Mouse (Mus musculus) ES-E14 (cell line): ENCODE data around the gene Zdhhc7. TPM values are rescaled to one million over a fixed set of nuclear protein-coding genes. Genes with fewer than 3 reads are reported as not detected.

Experiments
- DNase-seq: peaks from one replicate; pipeline ENCODE4 v3.0.0-alpha.2; 2013; ENCODE audit warnings: low read depth, low spot score
- H3K27ac ChIP-seq: 2 replicates; pipeline ENCODE4 v1.5.1; 2012; ENCODE audit warnings: low read depth, mild to moderate bottlenecking, low read length, moderate library complexity, mixed read lengths; ENCODE audit not compliant: poor library complexity, insufficient read depth, severe bottlenecking
- H3K36me3 ChIP-seq: 2 replicates; pipeline ENCODE4 v1.6.1; 2012; ENCODE audit warnings: mild to moderate bottlenecking, low read length, moderate library complexity, mixed read lengths; ENCODE audit not compliant: control insufficient read depth, poor library complexity, insufficient read depth, severe bottlenecking
- H3K4me1 ChIP-seq, 2 experiments: fragments of 150-350 bp in 1 of 2; sonication (generic) in 1 of 2; 2 replicates each; pipeline ENCODE4 v1.6.1; 2012; ENCODE audit warnings: low read length in 2 of 2, mild to moderate bottlenecking in 1 of 2, mixed read lengths in 1 of 2; ENCODE audit not compliant: control insufficient read depth in 2 of 2, insufficient read depth in 2 of 2, poor library complexity in 1 of 2
- H3K4me3 ChIP-seq, 2 experiments: fragments of 150-350 bp in 1 of 2; sonication (generic) in 1 of 2; 2 replicates each; pipeline ENCODE4 v1.5.1; 2012; ENCODE audit warnings: low read length in 2 of 2, low read depth in 1 of 2, mild to moderate bottlenecking in 1 of 2, mixed read lengths in 1 of 2; ENCODE audit not compliant: insufficient read depth in 1 of 2, poor library complexity in 1 of 2, severe bottlenecking in 1 of 2
- H3K9ac ChIP-seq: 2 replicates; pipeline ENCODE4 v1.6.1; 2012; ENCODE audit warnings: low read depth, mild to moderate bottlenecking, low read length, mixed read lengths; ENCODE audit not compliant: poor library complexity, insufficient read depth, severe bottlenecking
- H3K9me3 ChIP-seq: fragments of 150-350 bp; sonication (generic); 2 replicates; pipeline ENCODE4 v1.6.1; 2012; ENCODE audit warnings: low read depth, mild to moderate bottlenecking, low read length; ENCODE audit not compliant: control insufficient read depth, insufficient read depth
- CHD2 ChIP-seq: IDR thresholded peaks from 2 replicates; pipeline ENCODE4 v1.6.1; 2014; ENCODE audit warnings: mild to moderate bottlenecking, low read depth, low read length, inconsistent platforms
- HCFC1 ChIP-seq: IDR thresholded peaks from 2 replicates; pipeline ENCODE4 v1.6.1; 2012; ENCODE audit warnings: low read length, inconsistent platforms, borderline replicate concordance; ENCODE audit not compliant: insufficient read depth
- MAFK ChIP-seq: IDR thresholded peaks from 2 replicates; pipeline ENCODE4 v1.6.1; 2014; ENCODE audit warnings: mild to moderate bottlenecking, low read depth, low read length, inconsistent platforms; ENCODE audit not compliant: insufficient read depth
- ZC3H11A ChIP-seq: IDR thresholded peaks from 2 replicates; pipeline ENCODE4 v1.6.1; 2012; ENCODE audit warnings: low read depth, mild to moderate bottlenecking, inconsistent platforms, low read length, borderline replicate concordance
- ZNF384 ChIP-seq: IDR thresholded peaks from 2 replicates; pipeline ENCODE4 v1.6.1; 2012; ENCODE audit warnings: low read depth, low read length, inconsistent platforms
- in situ Hi-C, 2 experiments: fragments of 600-800 bp; cut with MboI; formaldehyde crosslinking; loops; one replicate each; pipeline ENCODE4 v1.15.1; 2025; ENCODE audit warnings: low sequenced_read_pairs in 2 of 2, inconsistent platforms in 1 of 2; ENCODE audit not compliant: unreplicated experiment in 2 of 2
- total RNA-seq: library from RNA; depleted of rRNA; stranded (reverse); fragments of 300-350 nt; gene quantifications from 2 replicates; pipeline ENCODE4 v1.2.3, GENCODE M21; 2012

The Zdhhc7 gene
- total RNA-seq, 1 experiment: 35.4 TPM

- Histone ChIP-seq H3K36me3 (no peaks in the 10 kb centered on the region), H3K27ac (no peak overlapping the region), H3K9ac (no peak overlapping the region), H3K4me3 (no peak overlapping the region), H3K9me3 (no peaks in the 10 kb centered on the region), H3K4me1 (no peaks in the 10 kb centered on the region)
- TF ChIP-seq ZNF384 (no peak), ZC3H11A (no peak), CHD2 (no peak), MAFK (no peak), HCFC1 (no peak)
- DNase-seq: no peak
- in situ Hi-C loops: no loop called here
These were observed 17.6 kb upstream of the Zdhhc7 start for GRCm38 (mm10) chr8:120118847-120119246.

- TF ChIP-seq HCFC1 (no peak), ZNF384 (no peak), MAFK (no peak), CHD2 (no peak)
- no peak for DNase-seq
- Histone ChIP-seq H3K9me3 (no peaks in the 10 kb centered on the region), H3K27ac (no peak overlapping the region), H3K4me3 (no peak overlapping the region), H3K4me1 (no peaks in the 10 kb centered on the region), H3K9ac (no peak overlapping the region), H3K36me3 (no peaks in the 10 kb centered on the region)
- in situ Hi-C loops: no loop called here
These were observed 16.9 kb upstream of the Zdhhc7 start for GRCm38 (mm10) chr8:120118162-120118561.

GRCm38 (mm10) chr8:120116600-120116999 is 15.3 kb upstream of the Zdhhc7 start:
- Histone ChIP-seq H3K36me3 (no peaks in the 10 kb centered on the region), H3K27ac (no peak overlapping the region), H3K9me3 (no peaks in the 10 kb centered on the region), H3K4me1 (no peaks in the 10 kb centered on the region), H3K4me3 (no peak overlapping the region), H3K9ac (no peak overlapping the region)
- no peak for DNase-seq
- in situ Hi-C loops: no loop called here
- TF ChIP-seq ZNF384 (no peak), HCFC1 (no peak), CHD2 (no peak), MAFK (no peak), ZC3H11A (no peak)

GRCm38 (mm10) chr8:120114315-120114841 is 13.1 kb upstream of the Zdhhc7 start:
- Histone ChIP-seq H3K4me1 (no peaks in the 10 kb centered on the region), H3K9ac (peak overlapping the region; percentile 44), H3K36me3 (no peaks in the 10 kb centered on the region), H3K4me3 (peak overlapping the region; percentile 77 to 78), H3K9me3 (no peaks in the 10 kb centered on the region), H3K27ac (no peak overlapping the region)
- in situ Hi-C loops: no loop called here
- TF ChIP-seq ZNF384 (no peak), CHD2 (no peak), HCFC1 (no peak), MAFK (no peak), ZC3H11A (no peak)
- DNase-seq: no peak

- DNase-seq: peak; percentile 99
- TF ChIP-seq MAFK: no peak
- no peak for TF ChIP-seq HCFC1
- no peak for TF ChIP-seq ZNF384
- TF ChIP-seq ZC3H11A: no peak
- TF ChIP-seq CHD2: no peak
- peak within 1 kb of the TSS; percentile 62 for H3K9ac ChIP-seq
- H3K36me3 ChIP-seq: no peaks in the 10 kb centered on the region
- no peaks in the 10 kb centered on the region for H3K4me1 ChIP-seq
- H3K9me3 ChIP-seq: no peaks in the 10 kb centered on the region
- in situ Hi-C loops: no loop called here
- H3K4me3 ChIP-seq: peak within 1 kb of the TSS; percentile 77 to 78
- no peak within 1 kb of the TSS for H3K27ac ChIP-seq
These were observed 12.5 kb upstream of the Zdhhc7 start, which contains the start of gene 6430548M08Rik for GRCm38 (mm10) chr8:120113758-120114255. Gene 6430548M08Rik (plus strand): TSS chr8:120114152.
